Mouse (Mus musculus): ENCODE data around the gene Atp23. TPM values are rescaled to one million over a fixed set of nuclear protein-coding genes. Genes with fewer than 3 reads are reported as not detected.

Gene Atp23
- polyA plus RNA-seq, 1 experiment from 2014 or later: 22.6 TPM

DNA sequence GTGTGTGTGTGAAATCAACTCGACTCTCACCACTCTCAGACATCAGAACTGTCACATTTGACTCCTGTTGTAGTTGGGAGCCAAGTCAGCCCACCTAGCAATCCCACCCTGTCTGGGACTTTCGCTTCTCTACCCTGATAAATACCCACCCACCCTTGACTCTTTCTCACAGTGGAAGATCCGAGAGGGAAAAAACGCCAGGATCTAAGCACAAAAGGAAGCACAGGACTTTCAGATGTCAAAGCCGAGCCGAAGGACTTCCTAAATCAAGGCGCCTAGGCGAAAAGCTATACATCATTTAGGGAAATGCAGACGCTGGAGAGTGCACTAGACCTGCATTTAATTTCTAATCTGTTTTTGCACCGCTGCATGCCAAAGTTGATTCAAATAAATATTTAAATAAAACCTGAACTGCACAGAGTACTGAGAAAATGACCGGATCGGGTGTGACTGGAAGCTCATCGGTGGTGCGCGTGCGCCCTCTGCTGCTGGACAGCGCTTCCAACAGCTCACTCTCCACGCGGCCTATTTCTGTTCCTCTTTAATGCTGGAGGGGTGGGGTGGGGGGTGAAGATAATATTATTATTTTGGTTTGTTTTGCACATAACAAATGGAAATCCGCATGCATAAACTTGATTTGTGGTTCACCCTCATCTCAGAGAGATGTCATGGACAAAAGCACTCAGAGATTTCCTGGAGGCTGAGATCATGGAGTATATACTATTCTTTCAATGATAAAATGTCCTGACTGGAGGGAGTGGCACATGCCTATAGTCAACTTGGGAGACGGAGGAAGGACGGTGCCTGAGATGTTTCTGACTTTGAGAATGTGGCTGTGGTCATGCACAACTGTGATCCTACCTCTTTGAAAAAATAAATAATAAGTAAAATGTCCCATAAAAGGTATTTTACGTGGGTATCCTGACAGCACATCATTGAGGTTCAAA is 31.5 kb downstream of the Atp23 start:
- DNase-seq (ENCODE audit: low spot score): peak; percentile 83
- Histone ChIP-seq H3K4me2 (ENCODE audit: low read length) (peak overlapping the region; percentile 52), H3K27ac (no peak overlapping the region), H3K4me3 (replicated peaks; ENCODE audit: low read depth, low read length) (peak overlapping the region; percentile 16; the same call in 1 of the 2 replicates), H3K27me3 (ENCODE audit: insufficient read depth, low read length) (no peaks in the 10 kb centered on the region), H3K9me3 (replicated peaks; ENCODE audit: low read length) (no peaks in the 10 kb centered on the region), H3K9ac (ENCODE audit: low read depth, low read length) (0 out of 2 replicates have a peak overlapping the region, but pooled peaks have one; percentile 13), H3K4me1 (replicated peaks; ENCODE audit: insufficient read depth, low read length) (no peaks in the 10 kb centered on the region), H3K36me3 (ENCODE audit: insufficient read depth, low read length) (no peaks in the 10 kb centered on the region)
- 20% methylated on average over 23 of the region's 23 CpGs for WGBS
- no peak; the same call in 1 of the 2 replicates for ATAC-seq (replicated peaks; ENCODE audit: low FRiP score, low read depth)
- peak; percentile 91 for TF ChIP-seq CTCF (IDR thresholded peaks at IDR 0.05; ENCODE audit: low read depth)

DNA sequence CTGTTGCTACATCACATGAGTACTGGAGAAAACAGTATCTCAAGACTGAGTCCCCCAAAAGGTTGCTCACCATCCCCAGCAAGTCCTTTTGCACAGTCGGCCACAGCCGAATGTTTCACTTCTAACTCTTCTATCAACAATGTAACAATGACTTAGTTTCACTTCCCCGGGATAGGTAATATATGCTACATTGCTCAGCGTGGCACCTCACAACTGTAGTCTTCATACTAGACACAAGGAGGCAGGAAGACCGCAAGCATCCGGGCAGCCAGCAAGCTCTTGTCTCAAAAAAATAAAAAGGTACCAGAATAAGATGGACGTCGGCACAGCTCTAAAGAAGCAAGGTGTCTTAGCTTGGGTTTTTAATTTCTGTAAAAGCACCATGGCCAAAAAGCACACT is 35.9 kb downstream of the Atp23 start:
- Histone ChIP-seq H3K36me3 (ENCODE audit: insufficient read depth, low read length) (no peaks in the 10 kb centered on the region), H3K4me2 (ENCODE audit: low read length) (no peak overlapping the region), H3K9ac (ENCODE audit: low read depth, low read length) (no peak overlapping the region), H3K27me3 (ENCODE audit: insufficient read depth, low read length) (no peaks in the 10 kb centered on the region), H3K4me3 (replicated peaks; ENCODE audit: low read depth, low read length) (no peak overlapping the region), H3K4me1 (replicated peaks; ENCODE audit: insufficient read depth, low read length) (no peaks in the 10 kb centered on the region), H3K9me3 (replicated peaks; ENCODE audit: low read length) (no peaks in the 10 kb centered on the region), H3K27ac (no peak overlapping the region)
- 89% methylated on average over 8 of the region's 8 CpGs for WGBS
- DNase-seq (ENCODE audit: low spot score) (no peak), ATAC-seq (replicated peaks; ENCODE audit: low FRiP score, low read depth) (no peak)
- no peak for TF ChIP-seq CTCF (IDR thresholded peaks at IDR 0.05; ENCODE audit: low read depth)

DNA sequence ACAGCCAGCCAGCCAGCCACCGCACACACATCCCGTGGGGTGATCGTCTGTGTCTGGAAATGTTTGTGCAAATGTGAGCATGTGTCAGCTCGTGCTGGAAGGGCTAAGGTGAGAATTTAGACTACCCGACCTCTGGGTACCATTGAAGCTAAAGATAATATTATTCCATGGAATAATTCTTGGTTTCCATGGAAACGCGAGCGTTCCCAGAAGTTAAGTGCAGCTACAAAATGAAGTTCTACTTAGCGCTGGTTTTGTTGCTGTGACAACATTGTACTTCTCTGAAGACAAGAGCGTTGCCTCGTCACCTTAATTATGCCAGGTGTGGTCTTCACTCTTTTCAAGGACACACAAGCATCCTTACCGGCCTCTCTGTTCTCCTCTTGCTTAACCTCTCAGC is 39.0 kb downstream of the Atp23 start:
- no peak for ATAC-seq (replicated peaks; ENCODE audit: low FRiP score, low read depth)
- WGBS: 54% methylated on average over 12 of the region's 12 CpGs
- Histone ChIP-seq H3K27me3 (ENCODE audit: insufficient read depth, low read length) (no peaks in the 10 kb centered on the region), H3K9ac (ENCODE audit: low read depth, low read length) (no peak overlapping the region), H3K27ac (no peak overlapping the region), H3K4me2 (ENCODE audit: low read length) (no peak overlapping the region), H3K4me1 (replicated peaks; ENCODE audit: insufficient read depth, low read length) (no peaks in the 10 kb centered on the region), H3K36me3 (ENCODE audit: insufficient read depth, low read length) (no peaks in the 10 kb centered on the region), H3K9me3 (replicated peaks; ENCODE audit: low read length) (no peaks in the 10 kb centered on the region), H3K4me3 (replicated peaks; ENCODE audit: low read depth, low read length) (no peak overlapping the region)
- TF ChIP-seq CTCF (IDR thresholded peaks at IDR 0.05; ENCODE audit: low read depth): no peak
- DNase-seq (ENCODE audit: low spot score): no peak

DNA sequence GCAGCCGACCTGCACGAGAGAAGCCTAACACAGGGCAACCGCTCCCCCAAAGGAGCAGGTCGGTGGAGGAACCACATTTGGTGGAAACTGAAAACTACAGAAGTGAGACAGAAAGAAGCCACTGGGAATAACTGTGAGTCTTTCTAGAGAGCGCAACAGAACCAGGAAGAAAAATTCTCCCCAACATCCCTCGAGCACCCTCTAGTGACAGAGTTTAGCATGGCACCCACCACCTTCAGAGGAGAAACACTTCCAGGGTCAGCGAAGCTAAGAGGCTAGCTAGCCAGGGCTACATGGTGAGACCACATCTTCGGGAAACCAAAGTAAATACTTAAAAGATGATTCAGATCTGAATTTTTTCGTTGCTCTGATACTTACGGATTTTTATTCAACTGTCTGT is 47.9 kb downstream of the Atp23 start:
- H3K9ac ChIP-seq (ENCODE audit: low read depth, low read length): no peak overlapping the region
- 80% methylated on average over 10 of the region's 10 CpGs for WGBS
- H3K27me3 ChIP-seq (ENCODE audit: insufficient read depth, low read length): no peaks in the 10 kb centered on the region
- DNase-seq (ENCODE audit: low spot score) (no peak), ATAC-seq (replicated peaks; ENCODE audit: low FRiP score, low read depth) (no peak)
- H3K36me3 ChIP-seq (ENCODE audit: insufficient read depth, low read length): no peaks in the 10 kb centered on the region
- no peaks in the 10 kb centered on the region for H3K9me3 ChIP-seq (replicated peaks; ENCODE audit: low read length)
- H3K4me2 ChIP-seq (ENCODE audit: low read length): no peak overlapping the region
- no peak overlapping the region for H3K4me3 ChIP-seq (replicated peaks; ENCODE audit: low read depth, low read length)
- no peak overlapping the region for H3K27ac ChIP-seq
- H3K4me1 ChIP-seq (replicated peaks; ENCODE audit: insufficient read depth, low read length): no peaks in the 10 kb centered on the region
- peak; percentile 51 for TF ChIP-seq CTCF (IDR thresholded peaks at IDR 0.05; ENCODE audit: low read depth)

DNA sequence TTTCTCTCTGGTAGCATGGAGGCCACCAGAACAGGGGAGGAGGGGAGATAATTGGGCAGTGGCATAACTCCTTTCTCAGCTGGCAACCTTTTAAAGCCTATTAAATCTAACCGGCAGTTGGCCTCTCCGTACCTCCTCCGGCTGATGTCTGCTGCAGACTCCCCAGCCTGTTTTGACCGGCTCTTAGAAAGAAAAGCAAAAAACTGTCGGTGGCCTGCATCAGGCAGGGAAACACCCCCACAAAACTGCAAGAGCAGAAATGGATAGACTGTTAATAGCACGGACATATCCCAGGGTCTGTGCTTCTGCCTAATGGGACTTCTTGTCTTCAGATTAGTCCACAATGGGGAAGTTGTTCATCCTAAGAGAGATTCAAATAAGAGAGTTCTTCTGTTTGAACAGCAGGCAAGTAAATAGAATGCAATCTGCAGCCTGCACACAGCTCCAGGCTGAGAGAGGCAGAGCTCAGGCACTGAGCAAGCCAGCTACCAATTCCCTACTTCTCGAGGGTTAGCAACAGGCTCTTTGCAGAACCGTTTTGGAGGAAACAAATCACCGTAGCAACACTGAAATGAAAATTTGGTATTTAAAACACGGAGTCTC is 55.7 kb downstream of the Atp23 start:
- Histone ChIP-seq H3K27ac (peak overlapping the region; percentile 19; the same call in 1 of the 2 replicates), H3K36me3 (ENCODE audit: insufficient read depth, low read length) (no peaks in the 10 kb centered on the region), H3K27me3 (ENCODE audit: insufficient read depth, low read length) (no peaks in the 10 kb centered on the region), H3K4me1 (replicated peaks; ENCODE audit: insufficient read depth, low read length) (no peaks in the 10 kb centered on the region), H3K4me3 (replicated peaks; ENCODE audit: low read depth, low read length) (no peak overlapping the region), H3K9me3 (replicated peaks; ENCODE audit: low read length) (no peaks in the 10 kb centered on the region), H3K9ac (ENCODE audit: low read depth, low read length) (no peak overlapping the region), H3K4me2 (ENCODE audit: low read length) (peak overlapping the region; percentile 39)
- DNase-seq (ENCODE audit: low spot score) (peak; percentile 57), ATAC-seq (replicated peaks; ENCODE audit: low FRiP score, low read depth) (no peak)
- no peak for TF ChIP-seq CTCF (IDR thresholded peaks at IDR 0.05; ENCODE audit: low read depth)
- WGBS: 21% methylated on average over 10 of the region's 10 CpGs

DNA sequence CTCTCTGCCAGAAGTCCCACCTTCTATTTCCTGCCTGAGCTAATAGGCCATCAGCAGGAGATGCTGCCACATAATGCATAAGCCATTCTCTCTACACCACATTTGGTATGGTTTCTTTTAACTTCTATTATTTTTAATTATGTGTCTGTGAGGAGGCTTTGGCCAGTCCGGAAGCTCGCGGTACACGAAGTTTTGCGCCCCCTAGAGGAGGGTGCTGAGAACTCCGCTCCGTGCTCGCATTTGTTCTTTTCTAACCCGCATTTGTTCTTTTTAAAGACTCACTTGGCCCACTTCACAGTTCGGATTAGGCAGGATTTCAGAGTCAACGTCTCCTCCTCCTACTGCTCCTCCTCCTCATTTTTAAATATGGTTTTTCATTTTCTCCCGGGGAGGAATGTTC is 56.5 kb downstream of the Atp23 start:
- H3K4me1 ChIP-seq (replicated peaks; ENCODE audit: insufficient read depth, low read length): no peaks in the 10 kb centered on the region
- WGBS: 39% methylated on average over 12 of the region's 12 CpGs
- H3K9ac ChIP-seq (ENCODE audit: low read depth, low read length): no peak overlapping the region
- H3K4me2 ChIP-seq (ENCODE audit: low read length): peak overlapping the region; percentile 39
- H3K27me3 ChIP-seq (ENCODE audit: insufficient read depth, low read length): no peaks in the 10 kb centered on the region
- no peaks in the 10 kb centered on the region for H3K36me3 ChIP-seq (ENCODE audit: insufficient read depth, low read length)
- DNase-seq (ENCODE audit: low spot score) (no peak), ATAC-seq (replicated peaks; ENCODE audit: low FRiP score, low read depth) (no peak)
- no peak overlapping the region for H3K4me3 ChIP-seq (replicated peaks; ENCODE audit: low read depth, low read length)
- TF ChIP-seq CTCF (IDR thresholded peaks at IDR 0.05; ENCODE audit: low read depth): peak; percentile 52
- no peak overlapping the region for H3K27ac ChIP-seq
- no peaks in the 10 kb centered on the region for H3K9me3 ChIP-seq (replicated peaks; ENCODE audit: low read length)

All from kidney, postnatal 0 days (tissue).